Mouse (Mus musculus): ENCODE measurements at regions not wholly inside any gene's neighbourhood (a gene's known extent, or its start where the extent isn't known, plus 50 kb on each side); places are given as distances from the start of the nearest gene placed in this dataset.

GRCm38 (mm10) chr9:116293110-116293509 is 118.0 kb upstream of the Tgfbr2 start:
- TF ChIP-seq CTCF (IDR thresholded peaks at IDR 0.05; ENCODE audit: extremely low read depth, insufficient read depth, insufficient read length, insufficient replicate concordance), result no peak
- TF ChIP-seq POLR2A (IDR thresholded peaks at IDR 0.05; ENCODE audit: low read depth, low read length), result no peak

Measured in spleen, adult 2 months (tissue).